Mouse (Mus musculus) stomach, postnatal 0 days (tissue): ENCODE measurements around the gene Ubqln2.

Experiments used
- CTCF ChIP-seq: IDR thresholded peaks from 2 replicates; pipeline ENCODE4 v1.5.1; 2016; ENCODE audit warnings: antibody characterized with exemption, low read depth, mild to moderate bottlenecking, moderate library complexity
- EP300 ChIP-seq: optimal IDR thresholded peaks from 2 replicates; pipeline ENCODE3; 2016; ENCODE audit warnings: antibody characterized with exemption

GRCm38 (mm10) chrX:153497688-153498516 is at the start of gene Ubqln2:
- TF ChIP-seq EP300 (no peak), CTCF (no peak)
